Mouse (Mus musculus) forebrain, embryonic 13.5 days (tissue): ENCODE results near the gene Ccdc57. TPM values are rescaled to one million over a fixed set of nuclear protein-coding genes. Genes with fewer than 3 reads are reported as not detected.

Experiments used
- ATAC-seq: fragments of 200-750 bp; cut with Nextera tagmentation; 2 replicates; pipeline ENCODE4 v1.8.0; 2017
- H3K27ac ChIP-seq: fragments of 300-500 bp; sonication (generic); 2 replicates; pipeline ENCODE4 v1.5.1; 2015; ENCODE audit warnings: inconsistent platforms, mild to moderate bottlenecking, moderate library complexity
- H3K27me3 ChIP-seq: fragments of 300-500 bp; sonication (generic); 2 replicates; pipeline ENCODE4 v1.6.1; 2015; ENCODE audit warnings: mild to moderate bottlenecking, inconsistent platforms
- H3K36me3 ChIP-seq: fragments of 300-500 bp; sonication (generic); 2 replicates; pipeline ENCODE4 v1.6.1; 2015; ENCODE audit warnings: mild to moderate bottlenecking, inconsistent platforms; ENCODE audit not compliant: poor library complexity, severe bottlenecking
- H3K4me1 ChIP-seq: fragments of 300-500 bp; sonication (generic); 2 replicates; pipeline ENCODE4 v1.6.1; 2015; ENCODE audit warnings: inconsistent platforms
- H3K4me2 ChIP-seq: fragments of 300-500 bp; sonication (generic); 2 replicates; pipeline ENCODE4 v1.6.1; 2015; ENCODE audit warnings: inconsistent platforms, mild to moderate bottlenecking, moderate library complexity
- H3K4me3 ChIP-seq: fragments of 300-500 bp; sonication (generic); 2 replicates; pipeline ENCODE4 v1.5.1; 2015; ENCODE audit warnings: mild to moderate bottlenecking, inconsistent platforms
- H3K9ac ChIP-seq: fragments of 300-500 bp; sonication (generic); 2 replicates; pipeline ENCODE4 v1.6.1; 2015; ENCODE audit warnings: mild to moderate bottlenecking, inconsistent platforms
- H3K9me3 ChIP-seq: fragments of 300-500 bp; sonication (generic); replicated peaks from 2 replicates; pipeline ENCODE4 v1.6.1; 2016; ENCODE audit warnings: inconsistent platforms
- WGBS: fragments of 180-500 bp; shearing (Covaris S2); methylation state at CpG from one replicate; pipeline ENCODE4 v1.1.7; 2015; 5-methylcytosine and 5-hydroxymethylcytosine counted together
- polyA plus RNA-seq: library from polyadenylated mRNA; unstranded; fragments of >200 nt; fragmentation: Nextera tagmentation; extraction: Ambion mirVana; gene quantifications from 2 replicates; pipeline ENCODE4 v1.2.1, GENCODE M21; 2015

The Ccdc57 gene
- polyA plus RNA-seq, 1 experiment from 2014 or later = 5.6 TPM

- no peak overlapping the region for H3K4me2 ChIP-seq
- H3K27ac ChIP-seq = no peak overlapping the region
Measured at GRCm38 (mm10) chr11:120898114-120898548, 34.5 kb downstream of the Ccdc57 start.

GRCm38 (mm10) chr11:120895441-120895840 lies 37.2 kb downstream of the Ccdc57 start:
- no peaks in the 10 kb centered on the region for H3K4me1 ChIP-seq
- ATAC-seq = no peak
- H3K4me3 ChIP-seq = no peak overlapping the region
- no peak overlapping the region for H3K27ac ChIP-seq
- WGBS = 91% methylated on average over 6 of the region's 6 CpGs
- H3K4me2 ChIP-seq = no peak overlapping the region
- no peak overlapping the region for H3K9ac ChIP-seq
- peaks cover 74% of the 10 kb centered on the region for H3K36me3 ChIP-seq
- no peaks in the 10 kb centered on the region for H3K9me3 ChIP-seq
- H3K27me3 ChIP-seq = no peaks in the 10 kb centered on the region

More at GRCm38 (mm10) chr11:120898114-120898548, 34.5 kb downstream of the Ccdc57 start:
- Histone ChIP-seq H3K27me3 (no peaks in the 10 kb centered on the region), H3K9ac (no peak overlapping the region), H3K36me3 (peaks cover 75% of the 10 kb centered on the region), H3K4me1 (no peaks in the 10 kb centered on the region), H3K9me3 (no peaks in the 10 kb centered on the region), H3K4me3 (no peak overlapping the region)
- WGBS = 94% methylated on average over 6 of the region's 6 CpGs
- ATAC-seq = no peak

DNA sequence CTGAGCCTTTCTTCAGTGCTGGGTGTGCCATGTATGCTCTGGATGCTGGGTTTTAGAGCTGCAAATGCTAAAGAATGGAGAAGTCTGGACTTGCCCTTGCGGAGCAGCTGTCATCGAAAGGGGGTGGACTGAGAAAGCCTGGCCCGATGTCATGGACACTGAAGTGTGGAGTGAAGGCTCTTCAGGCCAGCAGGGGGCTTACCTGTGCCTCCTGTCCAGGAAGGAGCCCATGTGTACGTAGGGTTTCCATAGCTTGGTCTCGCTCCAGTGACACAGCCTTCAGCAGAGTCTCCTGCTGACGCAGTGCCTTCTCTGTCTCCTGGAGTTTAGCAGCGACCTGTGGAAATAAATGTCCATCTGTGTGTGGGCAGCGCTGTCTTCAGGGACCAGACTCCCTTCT lies 38.3 kb downstream of the Ccdc57 start:
- WGBS = 89% methylated on average over 8 of the region's 8 CpGs
- H3K36me3 ChIP-seq = peaks cover 83% of the 10 kb centered on the region

GRCm38 (mm10) chr11:120889216-120889615 lies 43.5 kb downstream of the Ccdc57 start:
- H3K4me2 ChIP-seq = no peak overlapping the region
- no peak overlapping the region for H3K4me3 ChIP-seq
- no peaks in the 10 kb centered on the region for H3K27me3 ChIP-seq
- WGBS = 81% methylated on average over 3 of the region's 3 CpGs
- H3K36me3 ChIP-seq = peaks cover 71% of the 10 kb centered on the region
- H3K9ac ChIP-seq = no peak overlapping the region
- no peaks in the 10 kb centered on the region for H3K4me1 ChIP-seq
- no peak overlapping the region for H3K27ac ChIP-seq
- 0 out of 2 replicates have a peak, but pooled peaks cover 6% of the 10 kb centered on the region for H3K9me3 ChIP-seq
- ATAC-seq = no peak

More for the DNA sequence above, 38.3 kb downstream of the Ccdc57 start:
- no peak for ATAC-seq
- no peak overlapping the region for H3K4me3 ChIP-seq
- H3K9ac ChIP-seq = no peak overlapping the region
- no peak overlapping the region for H3K27ac ChIP-seq
- no peaks in the 10 kb centered on the region for H3K4me1 ChIP-seq
- no peaks in the 10 kb centered on the region for H3K9me3 ChIP-seq
- no peak overlapping the region for H3K4me2 ChIP-seq
- H3K27me3 ChIP-seq = no peaks in the 10 kb centered on the region

DNA sequence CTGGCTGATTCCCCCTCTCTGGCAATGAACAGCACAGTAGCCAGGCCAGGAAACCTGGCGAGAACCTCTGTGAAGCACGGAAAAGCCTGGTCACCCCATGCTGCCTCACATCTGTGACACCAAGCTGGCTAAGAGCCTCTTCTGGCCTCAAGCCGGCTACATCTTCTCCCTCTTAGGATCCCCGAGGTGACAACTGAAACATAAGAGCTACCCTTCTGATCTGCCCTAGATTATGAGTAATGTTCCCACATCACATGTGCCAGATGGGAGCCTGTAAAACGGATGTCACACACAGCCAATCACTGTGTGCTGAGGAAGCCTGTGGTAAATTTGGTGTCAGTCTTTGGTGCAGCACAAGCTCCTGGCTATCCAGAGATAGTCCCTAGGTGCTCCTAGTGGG lies 44.0 kb downstream of the Ccdc57 start:
- Histone ChIP-seq H3K4me2 (no peak overlapping the region), H3K4me3 (no peak overlapping the region), H3K4me1 (no peaks in the 10 kb centered on the region), H3K9me3 (0 out of 2 replicates have a peak, but pooled peaks cover 6% of the 10 kb centered on the region), H3K36me3 (peaks cover 71% of the 10 kb centered on the region), H3K9ac (no peak overlapping the region), H3K27ac (no peak overlapping the region), H3K27me3 (no peaks in the 10 kb centered on the region)
- ATAC-seq = no peak
- 95% methylated on average over 5 of the region's 5 CpGs for WGBS

- no peaks in the 10 kb centered on the region for H3K27me3 ChIP-seq
- H3K4me1 ChIP-seq = no peaks in the 10 kb centered on the region
- H3K9ac ChIP-seq = no peak overlapping the region
- WGBS = 89% methylated on average over 5 of the region's 5 CpGs
- H3K4me3 ChIP-seq = no peak overlapping the region
- no peak overlapping the region for H3K27ac ChIP-seq
- ATAC-seq = no peak
- 0 out of 2 replicates have a peak, but pooled peaks cover 6% of the 10 kb centered on the region for H3K9me3 ChIP-seq
- H3K4me2 ChIP-seq = no peak overlapping the region
- peaks cover 66% of the 10 kb centered on the region for H3K36me3 ChIP-seq
Measured at GRCm38 (mm10) chr11:120887502-120887901, 45.2 kb downstream of the Ccdc57 start.

- H3K9me3 ChIP-seq = 0 out of 2 replicates have a peak, but pooled peaks cover 6% of the 10 kb centered on the region
- H3K27ac ChIP-seq = no peak overlapping the region
- 75% methylated on average over 5 of the region's 5 CpGs for WGBS
- H3K36me3 ChIP-seq = peaks cover 61% of the 10 kb centered on the region
- no peak overlapping the region for H3K4me3 ChIP-seq
- ATAC-seq = no peak
- no peak overlapping the region for H3K4me2 ChIP-seq
- no peaks in the 10 kb centered on the region for H3K4me1 ChIP-seq
- no peak overlapping the region for H3K9ac ChIP-seq
- H3K27me3 ChIP-seq = no peaks in the 10 kb centered on the region
Measured at GRCm38 (mm10) chr11:120886462-120886861, 46.2 kb downstream of the Ccdc57 start.

- Histone ChIP-seq H3K4me1 (no peaks in the 10 kb centered on the region), H3K36me3 (peaks cover 68% of the 10 kb centered on the region), H3K27ac (no peak overlapping the region), H3K27me3 (no peaks in the 10 kb centered on the region), H3K4me2 (no peak overlapping the region), H3K9ac (no peak overlapping the region), H3K9me3 (0 out of 2 replicates have a peak, but pooled peaks cover 6% of the 10 kb centered on the region), H3K4me3 (no peak overlapping the region)
- no peak for ATAC-seq
- 89% methylated on average over 3 of the region's 3 CpGs for WGBS
Measured at GRCm38 (mm10) chr11:120883601-120884000, 49.1 kb downstream of the Ccdc57 start.

GRCm38 (mm10) chr11:120882931-120883330 lies 49.7 kb downstream of the Ccdc57 start:
- 87% methylated on average over 4 of the region's 4 CpGs for WGBS

DNA sequence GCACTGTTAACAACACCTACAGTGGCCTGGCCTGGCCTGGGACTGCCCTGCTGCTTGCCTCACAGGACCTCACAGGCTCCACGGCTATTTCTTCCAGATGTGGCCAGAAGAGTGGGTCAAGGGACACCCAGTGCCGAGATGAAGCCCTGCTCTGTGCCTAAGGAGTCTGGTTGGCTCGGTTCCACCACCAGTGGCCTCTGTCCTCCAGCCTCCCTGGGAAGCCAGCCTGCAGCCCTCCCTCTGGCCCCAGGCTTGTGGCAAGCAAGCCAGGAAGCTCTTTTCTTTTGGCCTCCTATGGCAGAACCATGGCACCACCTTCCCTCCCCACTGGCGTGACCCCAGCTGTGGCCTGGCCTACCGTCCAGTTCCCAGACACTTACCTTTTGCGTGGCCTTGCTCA lies 59.5 kb downstream of the Ccdc57 start:
- 90% methylated on average over 6 of the region's 6 CpGs for WGBS
- no peak for ATAC-seq
- H3K27me3 ChIP-seq = no peaks in the 10 kb centered on the region
- no peaks in the 10 kb centered on the region for H3K4me1 ChIP-seq
- no peaks in the 10 kb centered on the region for H3K9me3 ChIP-seq
- no peak overlapping the region for H3K4me2 ChIP-seq
- no peak overlapping the region for H3K4me3 ChIP-seq
- H3K27ac ChIP-seq = no peak overlapping the region
- peaks cover 12% of the 10 kb centered on the region; the same call in 1 of the 2 replicates for H3K36me3 ChIP-seq
- no peak overlapping the region for H3K9ac ChIP-seq

More at GRCm38 (mm10) chr11:120882931-120883330, 49.7 kb downstream of the Ccdc57 start:
- Histone ChIP-seq H3K27me3 (no peaks in the 10 kb centered on the region), H3K4me1 (no peaks in the 10 kb centered on the region), H3K4me2 (no peak overlapping the region), H3K9me3 (0 out of 2 replicates have a peak, but pooled peaks cover 5% of the 10 kb centered on the region), H3K27ac (no peak overlapping the region), H3K9ac (no peak overlapping the region), H3K36me3 (peaks cover 70% of the 10 kb centered on the region), H3K4me3 (no peak overlapping the region)
- no peak for ATAC-seq

DNA sequence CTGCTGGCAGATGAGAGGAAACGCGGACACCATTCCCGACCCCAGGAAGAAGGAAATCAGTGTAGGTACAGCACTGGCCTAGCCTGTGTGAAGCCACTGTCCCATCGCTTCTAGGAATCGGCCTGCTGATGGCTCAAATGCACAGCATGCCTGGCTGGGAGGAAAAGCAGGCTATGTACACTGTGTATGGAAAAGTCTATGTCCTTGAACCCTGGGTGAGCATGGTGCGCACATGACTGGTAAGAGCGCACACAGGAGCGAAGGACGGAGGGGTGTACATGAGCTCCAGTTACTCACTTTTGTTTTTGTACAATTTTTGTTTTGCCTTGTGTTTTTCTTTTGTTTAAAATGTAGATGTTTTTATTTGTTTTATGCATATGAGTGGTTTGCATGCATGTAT lies 61.2 kb downstream of the Ccdc57 start:
- H3K9ac ChIP-seq = no peak overlapping the region
- 93% methylated on average over 9 of the region's 9 CpGs for WGBS
- peaks cover 6% of the 10 kb centered on the region; the same call in 1 of the 2 replicates for H3K36me3 ChIP-seq
- H3K9me3 ChIP-seq = no peaks in the 10 kb centered on the region
- no peaks in the 10 kb centered on the region for H3K4me1 ChIP-seq
- H3K4me2 ChIP-seq = no peak overlapping the region
- H3K27ac ChIP-seq = no peak overlapping the region
- no peak for ATAC-seq
- no peak overlapping the region for H3K4me3 ChIP-seq
- no peaks in the 10 kb centered on the region for H3K27me3 ChIP-seq

DNA sequence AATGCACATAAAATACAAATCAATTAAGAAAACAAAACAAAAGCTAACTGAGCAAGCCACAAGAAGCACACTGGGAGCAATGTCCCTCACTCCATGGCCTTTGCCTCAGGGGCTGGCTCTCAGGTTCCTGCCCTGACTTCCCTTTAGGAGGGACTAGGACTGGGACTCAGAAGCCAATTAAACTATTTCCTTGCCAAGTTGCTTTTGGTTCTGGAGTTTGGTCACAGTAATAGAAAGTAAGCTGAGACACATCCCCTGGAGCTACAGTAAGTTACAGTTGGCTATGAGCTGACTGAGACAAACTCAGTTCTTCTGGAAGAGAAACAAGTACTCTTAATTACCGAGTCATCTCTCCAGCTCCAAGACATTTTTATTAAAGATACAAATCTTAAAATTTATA lies 66.9 kb downstream of the Ccdc57 start:
- H3K9ac ChIP-seq = no peak overlapping the region
- peaks cover 23% of the 10 kb centered on the region; the same call in 1 of the 2 replicates for H3K36me3 ChIP-seq
- H3K4me2 ChIP-seq = no peak overlapping the region
- WGBS = 94% methylated on average over 1 of the region's 1 CpGs
- H3K9me3 ChIP-seq = no peaks in the 10 kb centered on the region
- no peak for ATAC-seq
- H3K27ac ChIP-seq = no peak overlapping the region
- H3K27me3 ChIP-seq = no peaks in the 10 kb centered on the region
- no peak overlapping the region for H3K4me3 ChIP-seq
- no peaks in the 10 kb centered on the region for H3K4me1 ChIP-seq

GRCm38 (mm10) chr11:120862819-120863218 lies 69.9 kb downstream of the Ccdc57 start:
- no peak for ATAC-seq

More at GRCm38 (mm10) chr11:120862819-120863218, 69.9 kb downstream of the Ccdc57 start:
- no peaks in the 10 kb centered on the region for H3K9me3 ChIP-seq
- peaks cover 50% of the 10 kb centered on the region for H3K36me3 ChIP-seq
- no peak overlapping the region for H3K9ac ChIP-seq
- no peak overlapping the region for H3K27ac ChIP-seq
- H3K27me3 ChIP-seq = no peaks in the 10 kb centered on the region
- no peaks in the 10 kb centered on the region for H3K4me1 ChIP-seq
- H3K4me2 ChIP-seq = no peak overlapping the region
- WGBS = 74% methylated on average over 10 of the region's 10 CpGs
- H3K4me3 ChIP-seq = no peak overlapping the region
